Mouse (Mus musculus): ENCODE measurements around the gene 4933411K16Rik.

- TF ChIP-seq CTCF (IDR thresholded peaks at IDR 0.05; ENCODE audit: control insufficient read depth, insufficient read depth, low read length): no peak
- no peak for TF ChIP-seq POLR2A (IDR thresholded peaks at IDR 0.05; ENCODE audit: borderline replicate concordance, control insufficient read depth, low read depth, low read length)
Measured at GRCm38 (mm10) chr19:42080469-42080868, 28.4 kb downstream of the 4933411K16Rik start.
